Mouse (Mus musculus): ENCODE measurements around the gene Klk4.

- TF ChIP-seq CTCF (IDR thresholded peaks at IDR 0.05; ENCODE audit: low read depth): no peak
- TF ChIP-seq EP300 (IDR thresholded peaks at IDR 0.05; ENCODE audit: low read depth): no peak
Observed at GRCm38 (mm10) chr7:43932337-43932736, 51.4 kb downstream of the Klk4 start.
